In genomic region chr10:85927676-85928445, GRCm38 (mm10) we compare ENCODE assay signal across 8 mouse cellular contexts. TPM values are rescaled to one million over a fixed set of nuclear protein-coding genes. Genes with fewer than 3 reads are reported as not detected.
DNase-seq lines count a peak whose midpoint lies in the region; ATAC-seq lines count a peak whose summit lies in the region.

TSS of gene Ascl4 (plus strand) at chr10:85927681.

- 1% methylated on average over 23 of the region's 23 CpGs for WGBS in heart, embryonic 16.5 days
- WGBS in midbrain, embryonic 11.5 days: under 1% methylated on average over 23 of the region's 23 CpGs

- H3K4me2 ChIP-seq in heart, embryonic 16.5 days (ENCODE audit: low read depth, low read length): peak within 1 kb of the TSS; percentile 84
- peak within 1 kb of the TSS; percentile 76 for H3K4me2 ChIP-seq in midbrain, embryonic 11.5 days

- H3K4me1 ChIP-seq in heart, embryonic 16.5 days (ENCODE audit: control insufficient read depth, insufficient read depth, low read length): peaks cover 10% of the 10 kb centered on the region
- H3K4me1 ChIP-seq in midbrain, embryonic 11.5 days (ENCODE audit: control insufficient read depth, insufficient read depth, low read length): no peaks in the 10 kb centered on the region; the same call in 1 of the 2 replicates

- H3K36me3 ChIP-seq in heart, embryonic 16.5 days (ENCODE audit: control insufficient read depth, insufficient read depth): no peaks in the 10 kb centered on the region
- no peaks in the 10 kb centered on the region for H3K36me3 ChIP-seq in midbrain, embryonic 11.5 days (ENCODE audit: control insufficient read depth, insufficient read depth, low read length)

- peak; percentile 26 for DNase-seq in cerebellum, adult 8-10 months
- DNase-seq in cerebellum, postnatal 4 days (ENCODE audit: low spot score in 2 of 2): no peak
- DNase-seq in urinary bladder, postnatal 25 days (ENCODE audit: low spot score): peak; percentile 6
- DNase-seq in urinary bladder, postnatal 10 days (ENCODE audit: low spot score): no peak
- peak; percentile 22 to 34 for DNase-seq in kidney, postnatal 25 days
- DNase-seq in midbrain, embryonic 11.5 days (ENCODE audit: low spot score, missing footprints): peak; percentile 97
- no peak for DNase-seq in adipocyte (ENCODE audit: low spot score)

- no peak for ATAC-seq in heart, embryonic 16.5 days (replicated peaks; ENCODE audit: extremely low read depth, insufficient read depth, low FRiP score)
- peak; percentile 25; the same call in 1 of the 2 replicates for ATAC-seq in midbrain, embryonic 11.5 days (ENCODE audit: low FRiP score)

- H3K27me3 ChIP-seq in heart, embryonic 16.5 days (ENCODE audit: control insufficient read depth, insufficient read depth, low read length): peaks cover 11% of the 10 kb centered on the region; the same call in 1 of the 2 replicates
- H3K27me3 ChIP-seq in midbrain, embryonic 11.5 days (ENCODE audit: control insufficient read depth, insufficient read depth, low read length): peaks cover 6% of the 10 kb centered on the region

- no peaks in the 10 kb centered on the region for H3K9me3 ChIP-seq in heart, embryonic 16.5 days (replicated peaks; ENCODE audit: control insufficient read depth, low read length)
- no peaks in the 10 kb centered on the region for H3K9me3 ChIP-seq in midbrain, embryonic 11.5 days (ENCODE audit: control insufficient read depth, low read length)

- H3K27ac ChIP-seq in heart, embryonic 16.5 days (ENCODE audit: low read length): no peak within 1 kb of the TSS
- no peak within 1 kb of the TSS for H3K27ac ChIP-seq in midbrain, embryonic 11.5 days (ENCODE audit: low read depth, low read length)

- H3K4me3 ChIP-seq in heart, embryonic 16.5 days (ENCODE audit: low read length): peak within 1 kb of the TSS; percentile 57
- H3K4me3 ChIP-seq in midbrain, embryonic 11.5 days (ENCODE audit: low read depth, low read length): peak within 1 kb of the TSS; percentile 47

- peak within 1 kb of the TSS; percentile 7; the same call in 1 of the 2 replicates for H3K9ac ChIP-seq in heart, embryonic 16.5 days (ENCODE audit: low read length)
- peak within 1 kb of the TSS; percentile 68 for H3K9ac ChIP-seq in midbrain, embryonic 11.5 days (ENCODE audit: low read length)

RNA-seq across cellular contexts. Expression of gene Ascl4, which starts in this region (rescaled TPM):
- 0.26 TPM in 1 of 2 replicates, not detected in the other for polyA plus RNA-seq in heart, embryonic 16.5 days (2015; fragmentation: Nextera tagmentation; extraction: Ambion mirVana)
- 0.28 and 0.36 TPM in 2 replicates for polyA plus RNA-seq in midbrain, embryonic 11.5 days (2014; fragmentation: Nextera tagmentation; extraction: Ambion mirVana)

Comparison
In these comparisons a context has a peak if more than half of its experiments do, and no peak if none do; other contexts are left out.
1. DNase-seq: peak in cerebellum, adult 8-10 months (single experiment), urinary bladder, postnatal 25 days (single experiment) and kidney, postnatal 25 days (2 of 2); none in cerebellum, postnatal 4 days (0 of 2), urinary bladder, postnatal 10 days (single experiment) and adipocyte (single experiment).
2. Peak in DNase-seq, ATAC-seq, H3K4me3 ChIP-seq, H3K9ac ChIP-seq and H3K4me2 ChIP-seq in midbrain, embryonic 11.5 days; RNA of the gene not detected or under 1 TPM.